Mouse (Mus musculus) thymus, adult 2 months (tissue): ENCODE measurements around the gene Cd40lg.

Experiments used
- CTCF ChIP-seq: fragments of 200-500 bp; IDR thresholded peaks from 2 replicates; pipeline ENCODE4 v1.5.1; 2012; ENCODE audit warnings: mild to moderate bottlenecking, control low read depth, low read length, moderate library complexity, borderline replicate concordance; ENCODE audit not compliant: control insufficient read depth, poor library complexity, insufficient read depth; ENCODE audit errors: extremely low read depth
- POLR2A ChIP-seq: fragments of 200-500 bp; IDR thresholded peaks from 2 replicates; pipeline ENCODE4 v1.6.1; 2012; ENCODE audit warnings: mild to moderate bottlenecking, low read length, control low read depth, moderate library complexity; ENCODE audit not compliant: control insufficient read depth, poor library complexity, insufficient read depth; ENCODE audit errors: extremely low read depth

DNA sequence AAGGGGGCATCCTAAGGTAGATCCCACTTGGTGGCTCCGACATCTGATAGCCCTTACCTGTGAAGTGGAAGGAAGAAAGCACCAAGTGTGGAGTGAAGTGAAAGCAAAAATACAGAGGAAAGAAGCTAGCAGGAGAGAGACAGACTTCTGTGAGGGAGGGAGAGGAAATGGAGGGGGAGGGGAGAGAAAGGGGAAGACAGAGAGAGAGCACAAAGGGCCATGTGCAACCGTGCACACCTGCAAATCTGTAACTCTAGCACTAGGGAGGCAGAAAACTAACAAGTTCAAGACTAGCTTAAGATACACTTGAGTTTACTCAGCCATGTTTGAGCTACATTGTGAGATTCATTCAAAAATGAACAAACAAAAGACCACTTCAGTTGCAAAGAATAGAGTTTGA is 16.2 kb downstream of the Cd40lg start:
- no peak for TF ChIP-seq CTCF
- no peak for TF ChIP-seq POLR2A
